Mouse (Mus musculus) kidney, adult 2 months (tissue): ENCODE measurements around the gene Eps15l1. TPM values are rescaled to one million over a fixed set of nuclear protein-coding genes. Genes with fewer than 3 reads are reported as not detected.

ENCODE experiments used
- DNase-seq: peaks from one replicate; pipeline ENCODE4 v3.0.0; 2021
- H3K27ac ChIP-seq: fragments of 200-500 bp; 2 replicates; pipeline ENCODE4 v1.5.1; 2012; ENCODE audit warnings: low read depth, low read length, control low read depth, inconsistent platforms; ENCODE audit not compliant: insufficient read depth
- H3K27me3 ChIP-seq: fragments of 200-500 bp; replicated peaks from 2 replicates; pipeline ENCODE4 v1.6.1; 2012; ENCODE audit warnings: mild to moderate bottlenecking, moderate library complexity, low read length, inconsistent platforms; ENCODE audit not compliant: control insufficient read depth, insufficient read depth
- H3K36me3 ChIP-seq: fragments of 200-500 bp; 2 replicates; pipeline ENCODE4 v1.6.1; 2012; ENCODE audit warnings: mild to moderate bottlenecking, moderate library complexity, low read length, inconsistent platforms; ENCODE audit not compliant: control insufficient read depth, insufficient read depth
- H3K4me1 ChIP-seq: fragments of 200-500 bp; 2 replicates; pipeline ENCODE4 v1.6.1; 2011; ENCODE audit warnings: low read length; ENCODE audit not compliant: control insufficient read depth, insufficient read depth
- H3K4me3 ChIP-seq: fragments of 200-500 bp; 2 replicates; pipeline ENCODE4 v1.5.1; 2011; ENCODE audit warnings: mild to moderate bottlenecking, low read depth, low read length, control low read depth; ENCODE audit not compliant: insufficient read depth
- CTCF ChIP-seq: fragments of 200-500 bp; conservative IDR thresholded peaks from 2 replicates; pipeline ENCODE4 v1.5.1; 2011; ENCODE audit warnings: low read depth, mild to moderate bottlenecking, control low read depth, low read length, moderate library complexity, mixed read lengths; ENCODE audit not compliant: insufficient read depth, insufficient read length
- POLR2A ChIP-seq: fragments of 200-500 bp; IDR thresholded peaks from one replicate; pipeline ENCODE4 v1.6.1; 2011; ENCODE audit warnings: low read depth, low read length, control low read depth
- WGBS: fragments of 180-500 bp; shearing (Covaris S2); methylation state at CpG from one replicate; pipeline ENCODE4 v1.1.7; 2018; 5-methylcytosine and 5-hydroxymethylcytosine counted together
- polyA plus RNA-seq: library from polyadenylated mRNA; depleted of rRNA; stranded (reverse); fragments of >200 nt; gene quantifications from 2 replicates; pipeline ENCODE4 v1.2.3, GENCODE M21; 2012

Eps15l1 gene
- polyA plus RNA-seq, 1 experiment = 30.3 TPM

GRCm38 (mm10) chr8:72342556-72343300 lies 78.5 kb downstream of the Eps15l1 start:
- no peaks in the 10 kb centered on the region for H3K4me1 ChIP-seq
- no peak for TF ChIP-seq CTCF
- TF ChIP-seq POLR2A = no peak
- no peak for DNase-seq
- 93% methylated on average over 5 of the region's 5 CpGs for WGBS
- H3K27me3 ChIP-seq = no peaks in the 10 kb centered on the region
- no peak overlapping the region for H3K4me3 ChIP-seq
- H3K36me3 ChIP-seq = peaks cover 1% of the 10 kb centered on the region; the same call in 1 of the 2 replicates
- no peak overlapping the region for H3K27ac ChIP-seq

GRCm38 (mm10) chr8:72337034-72337433 lies 84.2 kb downstream of the Eps15l1 start:
- no peak overlapping the region for H3K4me3 ChIP-seq
- peaks cover 1% of the 10 kb centered on the region; the same call in 1 of the 2 replicates for H3K36me3 ChIP-seq
- TF ChIP-seq POLR2A (no peak), CTCF (no peak)
- peaks cover 7% of the 10 kb centered on the region; the same call in 1 of the 2 replicates for H3K4me1 ChIP-seq
- H3K27ac ChIP-seq = no peak overlapping the region
- no peaks in the 10 kb centered on the region for H3K27me3 ChIP-seq
- peak; percentile 34 for DNase-seq

- H3K4me1 ChIP-seq = peaks cover 7% of the 10 kb centered on the region; the same call in 1 of the 2 replicates
- H3K27ac ChIP-seq = peak overlapping the region; percentile 67
- peak; percentile 76 for DNase-seq
- peaks cover 1% of the 10 kb centered on the region; the same call in 1 of the 2 replicates for H3K36me3 ChIP-seq
- no peaks in the 10 kb centered on the region for H3K27me3 ChIP-seq
- WGBS = 58% methylated on average over 2 of the region's 2 CpGs
- no peak for TF ChIP-seq POLR2A
- no peak for TF ChIP-seq CTCF
- H3K4me3 ChIP-seq = no peak overlapping the region
Measured at GRCm38 (mm10) chr8:72336273-72336672, 85.0 kb downstream of the Eps15l1 start.

- TF ChIP-seq CTCF (no peak), POLR2A (no peak)
- H3K36me3 ChIP-seq = no peaks in the 10 kb centered on the region
- peaks cover 7% of the 10 kb centered on the region; the same call in 1 of the 2 replicates for H3K4me1 ChIP-seq
- no peak overlapping the region for H3K4me3 ChIP-seq
- no peak overlapping the region for H3K27ac ChIP-seq
- no peak for DNase-seq
- no peaks in the 10 kb centered on the region for H3K27me3 ChIP-seq
- whole genome bisulfite sequencing = 77% methylated on average over 4 of the region's 4 CpGs
Measured at GRCm38 (mm10) chr8:72334144-72334641, 87.1 kb downstream of the Eps15l1 start.

- no peaks in the 10 kb centered on the region for H3K36me3 ChIP-seq
- 28% methylated on average over 3 of the region's 3 CpGs for WGBS
- no peaks in the 10 kb centered on the region for H3K27me3 ChIP-seq
- no peak for DNase-seq
- TF ChIP-seq POLR2A = no peak
- TF ChIP-seq CTCF = no peak
- peaks cover 7% of the 10 kb centered on the region; the same call in 1 of the 2 replicates for H3K4me1 ChIP-seq
- H3K4me3 ChIP-seq = no peak overlapping the region
- 0 out of 2 replicates have a peak overlapping the region, but pooled peaks have one; percentile 6 for H3K27ac ChIP-seq
Measured at GRCm38 (mm10) chr8:72333429-72334143, 87.7 kb downstream of the Eps15l1 start.

GRCm38 (mm10) chr8:72331631-72332030 lies 89.6 kb downstream of the Eps15l1 start:
- 87% methylated on average over 4 of the region's 4 CpGs for WGBS
- DNase-seq = no peak
- TF ChIP-seq CTCF (no peak), POLR2A (no peak)
- Histone ChIP-seq H3K4me1 (peaks cover 7% of the 10 kb centered on the region; the same call in 1 of the 2 replicates), H3K36me3 (no peaks in the 10 kb centered on the region), H3K27me3 (no peaks in the 10 kb centered on the region), H3K27ac (no peak overlapping the region), H3K4me3 (no peak overlapping the region)
